Mouse (Mus musculus) layer of hippocampus, postnatal 14 days (tissue): Measurements from ENCODE around the gene Lama5. TPM values are rescaled to one million over a fixed set of nuclear protein-coding genes. Genes with fewer than 3 reads are reported as not detected.

ENCODE experiments used
- DNase-seq, 2 experiments: peaks; one replicate each; pipeline ENCODE4 v3.0.0; 2021 to 2022; ENCODE audit warnings: low spot score in 2 of 2, mixed read lengths in 1 of 2
- total RNA-seq, 2 experiments: library from RNA; stranded (reverse); gene quantifications; 2 replicates each; pipeline ENCODE4 v1.2.3; 2021

Lama5 gene
- total RNA-seq, 2 experiments from 2014 or later, result 7.3 to 10.7 TPM

GRCm38 (mm10) chr2:180225044-180225761, 456 bp downstream of the Lama5 start:
- DNase-seq, result no peak

- no peak for DNase-seq
Observed at GRCm38 (mm10) chr2:180224647-180225043, 1.0 kb downstream of the Lama5 start.

- DNase-seq, result no peak
Observed at GRCm38 (mm10) chr2:180222250-180222649, 3.4 kb downstream of the Lama5 start.

- no peak for DNase-seq
Observed at GRCm38 (mm10) chr2:180221051-180221450, 4.6 kb downstream of the Lama5 start.

- no peak for DNase-seq
Observed at GRCm38 (mm10) chr2:180220165-180220564, 5.5 kb downstream of the Lama5 start.

GRCm38 (mm10) chr2:180219145-180219943, 6.3 kb downstream of the Lama5 start:
- DNase-seq, result no peak

GRCm38 (mm10) chr2:180218677-180219076, 7.0 kb downstream of the Lama5 start:
- DNase-seq, result no peak

- no peak for DNase-seq
Observed at GRCm38 (mm10) chr2:180218241-180218640, 7.4 kb downstream of the Lama5 start.

GRCm38 (mm10) chr2:180217587-180217986, 8.1 kb downstream of the Lama5 start:
- peak in 1 of 2 experiments; percentile 41 for DNase-seq

- no peak for DNase-seq
Observed at GRCm38 (mm10) chr2:180216921-180217320, 8.7 kb downstream of the Lama5 start.

GRCm38 (mm10) chr2:180215951-180216350, 9.7 kb downstream of the Lama5 start:
- no peak for DNase-seq

GRCm38 (mm10) chr2:180215011-180215461, 10.6 kb downstream of the Lama5 start:
- DNase-seq, result no peak

- DNase-seq, result no peak
Observed at GRCm38 (mm10) chr2:180214352-180214978, 11.2 kb downstream of the Lama5 start.

GRCm38 (mm10) chr2:180212255-180212654, 13.4 kb downstream of the Lama5 start:
- no peak for DNase-seq

GRCm38 (mm10) chr2:180208976-180209375, 16.7 kb downstream of the Lama5 start:
- no peak for DNase-seq

- DNase-seq, result no peak
Observed at GRCm38 (mm10) chr2:180207840-180208239, 17.8 kb downstream of the Lama5 start.

GRCm38 (mm10) chr2:180205956-180206280, 19.7 kb downstream of the Lama5 start:
- peak in 1 of 2 experiments; percentile 59 for DNase-seq

GRCm38 (mm10) chr2:180205083-180205955, 20.3 kb downstream of the Lama5 start:
- DNase-seq, result peak in 1 of 2 experiments; percentile 36

- DNase-seq, result no peak
Observed at GRCm38 (mm10) chr2:180204501-180204900, 21.2 kb downstream of the Lama5 start.

GRCm38 (mm10) chr2:180202805-180203204, 22.9 kb downstream of the Lama5 start:
- DNase-seq, result no peak

GRCm38 (mm10) chr2:180202263-180202662, 23.4 kb downstream of the Lama5 start:
- DNase-seq, result no peak
